Mouse (Mus musculus): Measurements from ENCODE around the gene Mgat4a.

DNA sequence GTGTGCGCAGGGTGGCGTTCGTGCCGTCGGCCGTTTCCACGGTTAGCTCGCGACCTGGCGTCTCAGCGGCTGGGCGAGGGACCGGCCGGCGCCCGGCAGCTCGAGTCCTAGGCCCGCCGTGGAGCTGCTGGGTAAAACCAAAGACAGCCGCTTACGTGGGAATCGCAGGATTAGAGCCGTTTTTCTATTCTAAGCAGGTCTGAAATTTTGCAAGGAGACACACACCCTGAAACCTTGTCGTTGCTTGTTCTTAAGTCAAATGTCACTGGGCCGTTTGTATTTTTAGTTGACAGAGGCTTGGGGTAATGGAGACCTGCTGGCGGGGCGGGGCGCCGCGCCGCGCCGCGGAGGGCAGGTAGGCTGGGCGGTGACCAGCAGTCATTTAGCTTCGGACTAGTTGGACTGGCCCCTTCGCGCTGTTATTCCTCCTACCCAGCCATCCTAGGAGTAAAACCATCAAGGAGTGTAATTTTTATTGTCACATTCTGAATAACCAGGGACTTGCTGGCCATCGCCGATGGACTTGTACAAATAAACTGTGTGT is 110.4 kb downstream of the Mgat4a start:
- no peak for TF ChIP-seq CTCF (IDR thresholded peaks at IDR 0.05; ENCODE audit: borderline replicate concordance, control insufficient read depth, extremely low read depth, insufficient read depth, low read length, poor library complexity)
- TF ChIP-seq POLR2A (IDR thresholded peaks at IDR 0.05; ENCODE audit: control insufficient read depth, extremely low read depth, insufficient read depth, low read length, poor library complexity): no peak

Measured in thymus, adult 2 months (tissue).